Mouse (Mus musculus) thymus, postnatal 25 days (tissue): ENCODE data around the gene 4932429P05Rik.

Experiments used
- DNase-seq: peaks from one replicate; pipeline ENCODE4 v3.0.0; 2022

4932429P05Rik gene

GRCm38 (mm10) chrX:89751968-89752367, at the start of gene 4932429P05Rik:
Gene 4932429P05Rik (plus strand): TSS chrX:89752268.
- DNase-seq = no peak
